Mouse (Mus musculus): ENCODE results near the gene Dlg3. TPM values are rescaled to one million over a fixed set of nuclear protein-coding genes. Genes with fewer than 3 reads are reported as not detected.

Gene Dlg3
- total RNA-seq, 2 experiments from 2014 or later: 33.8 to 35.1 TPM

GRCm38 (mm10) chrX:100796741-100797090 lies 29.2 kb downstream of the Dlg3 start:
- DNase-seq (ENCODE audit: low spot score in 2 of 2): no peak

- DNase-seq (ENCODE audit: low spot score in 2 of 2): no peak
Measured at GRCm38 (mm10) chrX:100797370-100797769, 29.8 kb downstream of the Dlg3 start.

GRCm38 (mm10) chrX:100797851-100798527 lies 30.5 kb downstream of the Dlg3 start:
- DNase-seq (ENCODE audit: low spot score in 2 of 2): no peak

- no peak for DNase-seq (ENCODE audit: low spot score in 2 of 2)
Measured at GRCm38 (mm10) chrX:100800643-100801042, 33.1 kb downstream of the Dlg3 start.

- no peak for DNase-seq (ENCODE audit: low spot score in 2 of 2)
Measured at GRCm38 (mm10) chrX:100802034-100802433, 34.5 kb downstream of the Dlg3 start.

GRCm38 (mm10) chrX:100811129-100811528 lies 43.6 kb downstream of the Dlg3 start:
- DNase-seq (ENCODE audit: low spot score in 2 of 2): no peak

- no peak for DNase-seq (ENCODE audit: low spot score in 2 of 2)
Measured at GRCm38 (mm10) chrX:100814139-100814538, 46.6 kb downstream of the Dlg3 start.

GRCm38 (mm10) chrX:100815766-100816165 lies 48.2 kb downstream of the Dlg3 start:
- no peak for DNase-seq (ENCODE audit: low spot score in 2 of 2)

- no peak for DNase-seq (ENCODE audit: low spot score in 2 of 2)
Measured at GRCm38 (mm10) chrX:100818681-100819080, 51.2 kb downstream of the Dlg3 start.

GRCm38 (mm10) chrX:100821149-100821548 lies 53.6 kb downstream of the Dlg3 start:
- DNase-seq (ENCODE audit: low spot score in 2 of 2): no peak

GRCm38 (mm10) chrX:100825557-100825956 lies 58.0 kb downstream of the Dlg3 start:
- no peak for DNase-seq (ENCODE audit: low spot score in 2 of 2)

- no peak for DNase-seq (ENCODE audit: low spot score in 2 of 2)
Measured at GRCm38 (mm10) chrX:100832806-100833205, 65.3 kb downstream of the Dlg3 start.

GRCm38 (mm10) chrX:100839211-100839610 lies 71.7 kb downstream of the Dlg3 start:
- no peak for DNase-seq (ENCODE audit: low spot score in 2 of 2)

Other genes with a start within 250 kb of the Dlg3 start
- gene Dgat2l6, start 242.9 kb upstream of the Dlg3 start, total RNA-seq (2021): not detected
- not detected for gene Awat1, start 195.5 kb upstream of the Dlg3 start, total RNA-seq (2021)
- under 1 TPM in 1 of 2 experiments, not detected in 1; 0.23 TPM for gene P2ry4, start 172.9 kb upstream of the Dlg3 start, total RNA-seq (2021)
- gene Arr3, start 162.2 kb upstream of the Dlg3 start, total RNA-seq (2021): not detected
- 10 to 100 TPM; 13.2 to 16.4 TPM for gene Kif4, start 142.0 kb upstream of the Dlg3 start, total RNA-seq (2021)
- 10 to 100 TPM; 35.7 to 41.8 TPM for gene Pdzd11, start 141.2 kb upstream of the Dlg3 start, total RNA-seq (2021)
- 1 to 10 TPM; 2.8 to 3.1 TPM for gene Gdpd2, start 37.8 kb upstream of the Dlg3 start, total RNA-seq (2021)

Measured in adrenal gland, postnatal 4 days (tissue).